ENCODE assay signal across 8 mouse cellular contexts in genomic region chr2:4918860-4919739, GRCm38 (mm10). TPM values are rescaled to one million over a fixed set of nuclear protein-coding genes. Genes with fewer than 3 reads are reported as not detected.
DNase-seq lines count a peak whose midpoint lies in the region; ATAC-seq and TF ChIP-seq lines count a peak whose summit lies in the region.

Phyh (plus strand) TSS chr2:4919019.

- intact Hi-C loops in heart, postnatal 14 days (cut with DNase I): loop anchor here (5.0 kb wide), 2 partner anchors 93 to 108 kb away; partner anchors contain the start of gene Mcm10

- peak within 1 kb of the TSS; percentile 58 for H3K9ac ChIP-seq in ES-Bruce4 (ENCODE audit: low read depth, poor library complexity, severe bottlenecking)
- H3K9ac ChIP-seq in forebrain, embryonic 15.5 days (replicated peaks): peak within 1 kb of the TSS; percentile 72
- H3K9ac ChIP-seq in liver, embryonic 16.5 days (ENCODE audit: low read depth, low read length): peak within 1 kb of the TSS; percentile 76
- H3K9ac ChIP-seq in neural tube, embryonic 12.5 days: peak within 1 kb of the TSS; percentile 69
- peak within 1 kb of the TSS; percentile 82 for H3K9ac ChIP-seq in stomach, postnatal 0 days (ENCODE audit: low read length)

- 9% methylated on average over 35 of the region's 35 CpGs for WGBS in forebrain, embryonic 15.5 days
- 9% methylated on average over 35 of the region's 35 CpGs for WGBS in large intestine, adult 2 months
- WGBS in liver, embryonic 16.5 days (ENCODE audit: insufficient replicate concordance): 5% methylated on average over 35 of the region's 35 CpGs
- WGBS in neural tube, embryonic 12.5 days: 6% methylated on average over 35 of the region's 35 CpGs
- 5% methylated on average over 35 of the region's 35 CpGs for WGBS in stomach, postnatal 0 days

- H3K4me1 ChIP-seq in ES-Bruce4 (ENCODE audit: control insufficient read depth, insufficient read depth, low read length): peaks cover 9% of the 10 kb centered on the region
- H3K4me1 ChIP-seq in forebrain, embryonic 15.5 days: peaks cover 13% of the 10 kb centered on the region; the same call in 1 of the 2 replicates
- H3K4me1 ChIP-seq in liver, embryonic 16.5 days (ENCODE audit: control insufficient read depth, low read depth, low read length): peaks cover 19% of the 10 kb centered on the region
- peaks cover 15% of the 10 kb centered on the region for H3K4me1 ChIP-seq in neural tube, embryonic 12.5 days
- no peaks in the 10 kb centered on the region for H3K4me1 ChIP-seq in stomach, postnatal 0 days (replicated peaks; ENCODE audit: control insufficient read depth, insufficient read depth)

- H3K9me3 ChIP-seq in ES-Bruce4 (replicated peaks; ENCODE audit: control insufficient read depth, insufficient read depth, low read length, poor library complexity, severe bottlenecking): no peaks in the 10 kb centered on the region
- no peaks in the 10 kb centered on the region for H3K9me3 ChIP-seq in forebrain, embryonic 15.5 days
- no peaks in the 10 kb centered on the region for H3K9me3 ChIP-seq in liver, embryonic 16.5 days (replicated peaks; ENCODE audit: control insufficient read depth, low read length)
- H3K9me3 ChIP-seq in neural tube, embryonic 12.5 days: no peaks in the 10 kb centered on the region
- H3K9me3 ChIP-seq in stomach, postnatal 0 days (ENCODE audit: control insufficient read depth, low read length): no peaks in the 10 kb centered on the region

- peak; percentile 90 for DNase-seq in cerebellum, adult 11-12 months
- peak; percentile 87 for DNase-seq in heart, postnatal 14 days
- DNase-seq in large intestine, adult 2 months (ENCODE audit: low read depth, low spot score): peak; percentile 84
- peak; percentile 91 for DNase-seq in stomach, postnatal 0 days (ENCODE audit: low spot score)

- peak within 1 kb of the TSS; percentile 59 for H3K27ac ChIP-seq in ES-Bruce4 (ENCODE audit: insufficient read depth, low read length)
- H3K27ac ChIP-seq in forebrain, embryonic 15.5 days (replicated peaks): peak within 1 kb of the TSS; percentile 31; the same call in 1 of the 2 replicates
- H3K27ac ChIP-seq in liver, embryonic 16.5 days (ENCODE audit: low read length): peak within 1 kb of the TSS; percentile 86
- H3K27ac ChIP-seq in neural tube, embryonic 12.5 days: 0 out of 2 replicates have a peak within 1 kb of the TSS, but pooled peaks have one; percentile 27
- peak within 1 kb of the TSS; percentile 91 for H3K27ac ChIP-seq in stomach, postnatal 0 days (replicated peaks)

- TF ChIP-seq POLR2A in ES-Bruce4 (IDR thresholded peaks at IDR 0.05; ENCODE audit: insufficient read depth, low read length): no peak

- peak; percentile 89 for TF ChIP-seq EP300 in ES-Bruce4 (IDR thresholded peaks at IDR 0.05; ENCODE audit: insufficient read depth, low read depth, low read length)
- TF ChIP-seq EP300 in stomach, postnatal 0 days (optimal IDR thresholded peaks at IDR 0.05): no peak

- peak within 1 kb of the TSS; percentile 74 for H3K4me3 ChIP-seq in ES-Bruce4 (ENCODE audit: low read depth, low read length)
- peak within 1 kb of the TSS; percentile 56 for H3K4me3 ChIP-seq in forebrain, embryonic 15.5 days
- peak within 1 kb of the TSS; percentile 73 for H3K4me3 ChIP-seq in liver, embryonic 16.5 days (ENCODE audit: low read depth, low read length)
- H3K4me3 ChIP-seq in neural tube, embryonic 12.5 days: peak within 1 kb of the TSS; percentile 56
- peak within 1 kb of the TSS; percentile 66 for H3K4me3 ChIP-seq in stomach, postnatal 0 days (ENCODE audit: low read depth, low read length)

- H3K27me3 ChIP-seq in ES-Bruce4 (ENCODE audit: control insufficient read depth, insufficient read depth, low read length, poor library complexity, severe bottlenecking): no peaks in the 10 kb centered on the region
- no peaks in the 10 kb centered on the region for H3K27me3 ChIP-seq in forebrain, embryonic 15.5 days
- no peaks in the 10 kb centered on the region for H3K27me3 ChIP-seq in liver, embryonic 16.5 days (ENCODE audit: control insufficient read depth, insufficient read depth, low read depth, low read length)
- H3K27me3 ChIP-seq in neural tube, embryonic 12.5 days (replicated peaks): no peaks in the 10 kb centered on the region
- H3K27me3 ChIP-seq in stomach, postnatal 0 days (ENCODE audit: control insufficient read depth, insufficient read depth, low read length): no peaks in the 10 kb centered on the region

- TF ChIP-seq CTCF in ES-Bruce4 (IDR thresholded peaks at IDR 0.05; ENCODE audit: low read depth, low read length): peak; percentile 58
- TF ChIP-seq CTCF in stomach, postnatal 0 days (IDR thresholded peaks at IDR 0.05; ENCODE audit: low read depth): peak; percentile 66

- peak; percentile 94 for ATAC-seq in forebrain, embryonic 15.5 days (replicated peaks)
- peak; percentile 89 for ATAC-seq in liver, embryonic 16.5 days (ENCODE audit: low read depth)
- ATAC-seq in neural tube, embryonic 12.5 days (ENCODE audit: low FRiP score, low read depth): peak; percentile 94
- ATAC-seq in stomach, postnatal 0 days (ENCODE audit: low FRiP score, low TSS enrichment): peak; percentile 90

- H3K36me3 ChIP-seq in ES-Bruce4 (ENCODE audit: control insufficient read depth, insufficient read depth, low read length, poor library complexity, severe bottlenecking): no peaks in the 10 kb centered on the region
- H3K36me3 ChIP-seq in forebrain, embryonic 15.5 days: no peaks in the 10 kb centered on the region
- no peaks in the 10 kb centered on the region for H3K36me3 ChIP-seq in liver, embryonic 16.5 days (ENCODE audit: control insufficient read depth, insufficient read depth)
- H3K36me3 ChIP-seq in neural tube, embryonic 12.5 days: no peaks in the 10 kb centered on the region
- no peaks in the 10 kb centered on the region for H3K36me3 ChIP-seq in stomach, postnatal 0 days (ENCODE audit: control insufficient read depth, insufficient read depth, low read length)

- peak within 1 kb of the TSS; percentile 76 for H3K4me2 ChIP-seq in forebrain, embryonic 15.5 days (replicated peaks)
- H3K4me2 ChIP-seq in liver, embryonic 16.5 days (ENCODE audit: low read depth, low read length): peak within 1 kb of the TSS; percentile 94
- peak within 1 kb of the TSS; percentile 83 for H3K4me2 ChIP-seq in neural tube, embryonic 12.5 days (replicated peaks)
- peak within 1 kb of the TSS; percentile 84 for H3K4me2 ChIP-seq in stomach, postnatal 0 days (replicated peaks; ENCODE audit: low read depth)

RNA-seq across cellular contexts. Expression of gene Phyh, which starts in this region (rescaled TPM):
- 45.4 and 54.2 TPM in 2 replicates for polyA plus RNA-seq in ES-Bruce4 (2011; ENCODE audit: insufficient read depth, insufficient read length, low read depth, missing spikeins)
- polyA plus RNA-seq in forebrain, embryonic 15.5 days (2015; fragmentation: Nextera tagmentation; extraction: Ambion mirVana): 44.6 and 50.8 TPM in 2 replicates
- 100 to 1,000 TPM; 532 to 534 TPM for total RNA-seq in heart, postnatal 14 days (2021)
- 87.0 and 115 TPM in 2 replicates for polyA plus RNA-seq in large intestine, adult 2 months (2012; rRNA removed)
- 126 and 134 TPM in 2 replicates for polyA plus RNA-seq in liver, embryonic 16.5 days (2015; fragmentation: Nextera tagmentation; extraction: Ambion mirVana)
- 41.6 and 46.1 TPM in 2 replicates for polyA plus RNA-seq in neural tube, embryonic 12.5 days (2016; fragmentation: Nextera tagmentation; extraction: Ambion mirVana)
- polyA plus RNA-seq in stomach, postnatal 0 days (2015; fragmentation: Nextera tagmentation; extraction: Ambion mirVana): 180 and 185 TPM in 2 replicates

Comparison
In these comparisons a context has a peak if more than half of its experiments do, and no peak if none do; other contexts are left out.
1. Peak in every context shown above with its lines: DNase-seq, ATAC-seq, H3K4me3 ChIP-seq and H3K27ac ChIP-seq.
2. H3K27ac ChIP-seq: peak in every context shown above with its lines; median percentile 91 in stomach, postnatal 0 days; 86 in liver, embryonic 16.5 days; 59 in ES-Bruce4; 31 in forebrain, embryonic 15.5 days; 27 in neural tube, embryonic 12.5 days.